Mouse (Mus musculus) kidney, adult 2 months (tissue): ENCODE results near the gene Bach1.

Experiments used
- CTCF ChIP-seq: fragments of 200-500 bp; conservative IDR thresholded peaks from 2 replicates; pipeline ENCODE4 v1.5.1; 2011; ENCODE audit warnings: low read depth, mild to moderate bottlenecking, control low read depth, low read length, moderate library complexity, mixed read lengths; ENCODE audit not compliant: insufficient read depth, insufficient read length
- POLR2A ChIP-seq: fragments of 200-500 bp; IDR thresholded peaks from one replicate; pipeline ENCODE4 v1.6.1; 2011; ENCODE audit warnings: low read depth, low read length, control low read depth

DNA sequence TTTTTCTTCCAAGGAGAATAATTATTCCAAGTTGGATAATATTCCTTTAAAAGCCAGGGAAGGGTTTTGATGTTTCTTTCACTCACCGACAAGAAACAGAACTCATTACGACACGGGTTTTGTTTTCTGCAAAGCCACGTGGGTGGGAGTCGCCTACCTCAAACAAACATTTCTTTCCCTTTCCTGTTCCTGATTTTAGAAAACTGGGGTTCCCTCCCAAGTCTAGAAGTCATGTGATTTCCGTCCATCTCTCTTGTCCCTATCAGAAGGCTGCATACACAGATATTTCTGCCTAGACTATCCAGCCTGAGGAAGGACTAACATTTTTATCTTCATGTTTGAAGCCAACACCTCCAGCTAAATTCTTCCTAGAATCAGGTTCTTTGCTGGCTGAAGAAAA, 34.9 kb upstream of the Bach1 start:
- TF ChIP-seq CTCF (no peak), POLR2A (no peak)
